Mouse (Mus musculus) bone marrow, adult 2 months (tissue): ENCODE measurements at regions not wholly inside any gene's neighbourhood (a gene's known extent, or its start where the extent isn't known, plus 50 kb on each side); places are given as distances from the start of the nearest gene placed in this dataset.

ENCODE experiments used
- CTCF ChIP-seq: fragments of 200-500 bp; IDR thresholded peaks from 2 replicates; pipeline ENCODE4 v1.5.1; 2011; ENCODE audit warnings: low read length, control low read depth; ENCODE audit not compliant: control insufficient read depth, insufficient read depth
- POLR2A ChIP-seq: fragments of 200-500 bp; IDR thresholded peaks from 2 replicates; pipeline ENCODE4 v1.6.1; 2011; ENCODE audit warnings: low read depth, mild to moderate bottlenecking, control low read depth, low read length, borderline replicate concordance; ENCODE audit not compliant: control insufficient read depth

DNA sequence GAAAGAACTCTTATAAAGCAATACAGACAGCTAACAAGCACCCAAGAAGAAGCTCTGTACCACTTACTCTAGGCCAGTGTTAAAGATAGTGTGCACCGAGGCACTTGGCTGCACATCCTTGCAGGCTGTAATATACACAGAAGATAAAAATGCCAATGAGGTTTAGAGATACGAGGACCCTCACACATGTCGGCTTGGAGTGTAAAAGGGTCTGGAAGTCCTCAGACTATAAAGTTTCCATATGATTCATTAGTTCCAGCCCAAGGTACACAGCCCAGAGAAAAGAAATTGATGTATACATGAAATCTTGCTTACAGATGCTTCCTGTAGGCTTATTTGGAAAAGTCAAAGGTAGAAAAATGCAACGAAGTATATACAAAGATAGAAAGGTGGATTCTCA, 800.3 kb upstream of the Lrrc6 start:
- no peak for TF ChIP-seq CTCF
- TF ChIP-seq POLR2A: no peak
